Mouse (Mus musculus): ENCODE results near the gene Zfp433. TPM values are rescaled to one million over a fixed set of nuclear protein-coding genes. Genes with fewer than 3 reads are reported as not detected.
"Not testable (repeated sequence)": the region's sequence is repeated elsewhere in the genome, so short reads cannot be mapped to it uniquely, and the experiment has no call there.

The Zfp433 gene
- 16.2 and 16.4 TPM in 2 replicates for polyA plus RNA-seq (2015; fragmentation: Nextera tagmentation; extraction: Ambion mirVana)

DNA sequence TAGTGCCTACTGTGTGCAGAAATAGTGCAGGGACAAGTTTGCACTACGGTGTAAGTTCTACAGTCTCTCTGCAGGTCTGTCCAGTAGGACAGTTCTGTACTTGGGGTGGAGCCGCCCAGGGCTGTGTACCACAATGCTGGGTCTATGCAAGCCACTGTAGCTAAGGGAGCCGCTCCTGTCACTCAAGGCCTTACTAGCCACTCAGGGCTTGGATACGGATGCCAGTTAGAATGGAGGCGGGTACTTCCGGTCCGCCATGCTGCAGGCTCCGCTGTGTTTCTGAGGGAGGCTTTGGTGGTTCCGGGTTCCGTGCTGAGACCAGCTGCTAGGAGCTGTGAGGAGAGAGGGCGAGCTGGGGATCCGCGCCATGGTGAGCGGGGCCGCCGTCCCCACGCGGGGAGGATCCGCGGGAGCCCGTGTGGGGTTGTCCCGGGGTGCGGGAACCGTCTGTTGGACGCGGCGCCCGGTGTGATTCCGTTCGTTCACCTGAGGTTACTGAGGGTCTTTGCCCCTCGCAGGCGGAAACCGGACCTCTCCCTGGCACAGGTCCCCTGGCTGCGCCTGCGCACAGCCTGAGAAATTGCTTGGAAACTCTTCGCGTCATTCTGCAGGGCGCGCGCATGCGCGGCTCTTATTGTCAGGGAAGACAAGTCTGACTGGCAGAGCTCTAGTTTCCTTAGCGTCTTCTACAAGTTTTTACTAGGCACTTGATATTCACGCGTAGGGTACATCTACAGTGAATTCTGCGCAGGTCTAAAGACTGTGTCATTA lies at the start of gene Zfp433:
Zfp433 (plus strand) TSS at position 295 of the 771 bp plus-strand sequence.
- not testable (repeated sequence) for H3K9ac ChIP-seq (replicated peaks); H3K4me1 ChIP-seq; H3K27ac ChIP-seq (replicated peaks); H3K27me3 ChIP-seq (replicated peaks); H3K9me3 ChIP-seq (replicated peaks); H3K4me3 ChIP-seq (replicated peaks); H3K4me2 ChIP-seq; H3K36me3 ChIP-seq
- no CpG with 5 or more reads among the region's 46 CpGs for WGBS
- peak; percentile 100 for ATAC-seq (ENCODE audit: low FRiP score)

- Histone ChIP-seq H3K4me1 (peaks cover 3% of the 10 kb centered on the region; the same call in 1 of the 2 replicates), H3K9ac (replicated peaks) (no peak overlapping the region), H3K4me3 (replicated peaks) (no peak overlapping the region), H3K27me3 (replicated peaks) (no peaks in the 10 kb centered on the region), H3K36me3 (peaks cover 59% of the 10 kb centered on the region), H3K9me3 (replicated peaks) (peaks cover 44% of the 10 kb centered on the region), H3K4me2 (no peak overlapping the region), H3K27ac (replicated peaks) (no peak overlapping the region)
- WGBS: 96% methylated on average over 10 of the region's 10 CpGs
- no peak for ATAC-seq (ENCODE audit: low FRiP score)
These were observed 49.4 kb upstream of the Zfp433 start for GRCm38 (mm10) chr10:81655178-81655577.

DNA sequence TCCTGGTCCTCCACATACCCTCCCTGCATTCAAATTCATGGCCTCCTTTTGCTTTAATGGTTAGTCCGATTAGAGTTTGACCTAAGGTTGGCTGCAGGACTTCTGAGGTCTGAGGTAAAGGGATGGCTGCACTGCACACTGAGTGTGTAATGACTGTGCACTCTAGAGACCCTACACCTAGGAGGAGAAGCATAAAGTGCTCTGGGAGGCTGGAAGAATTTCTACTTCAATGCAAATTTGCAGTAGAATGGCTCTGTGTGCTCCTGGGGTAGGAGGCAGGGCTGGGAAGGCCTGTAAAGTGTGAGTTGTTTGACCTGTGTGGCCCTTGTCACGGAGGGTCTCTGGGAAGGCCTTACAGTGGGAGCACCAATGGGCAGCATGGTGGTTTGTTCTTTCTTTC lies 48.5 kb upstream of the Zfp433 start:
- Histone ChIP-seq H3K27ac (replicated peaks) (no peak overlapping the region), H3K4me3 (replicated peaks) (no peak overlapping the region), H3K9ac (replicated peaks) (no peak overlapping the region), H3K36me3 (peaks cover 62% of the 10 kb centered on the region), H3K27me3 (replicated peaks) (no peaks in the 10 kb centered on the region), H3K4me1 (no peaks in the 10 kb centered on the region), H3K4me2 (no peak overlapping the region), H3K9me3 (replicated peaks) (peaks cover 47% of the 10 kb centered on the region)
- no peak for ATAC-seq (ENCODE audit: low FRiP score)
- 98% methylated on average over 2 of the region's 2 CpGs for WGBS

GRCm38 (mm10) chr10:81687114-81687513 lies 17.5 kb upstream of the Zfp433 start:
- not testable (repeated sequence) for H3K4me2 ChIP-seq; H3K9ac ChIP-seq (replicated peaks); H3K4me3 ChIP-seq (replicated peaks); H3K4me1 ChIP-seq; H3K27me3 ChIP-seq (replicated peaks); H3K27ac ChIP-seq (replicated peaks); H3K9me3 ChIP-seq (replicated peaks); ATAC-seq (ENCODE audit: low FRiP score); H3K36me3 ChIP-seq
- no CpG with 5 or more reads among the region's 18 CpGs for WGBS

DNA sequence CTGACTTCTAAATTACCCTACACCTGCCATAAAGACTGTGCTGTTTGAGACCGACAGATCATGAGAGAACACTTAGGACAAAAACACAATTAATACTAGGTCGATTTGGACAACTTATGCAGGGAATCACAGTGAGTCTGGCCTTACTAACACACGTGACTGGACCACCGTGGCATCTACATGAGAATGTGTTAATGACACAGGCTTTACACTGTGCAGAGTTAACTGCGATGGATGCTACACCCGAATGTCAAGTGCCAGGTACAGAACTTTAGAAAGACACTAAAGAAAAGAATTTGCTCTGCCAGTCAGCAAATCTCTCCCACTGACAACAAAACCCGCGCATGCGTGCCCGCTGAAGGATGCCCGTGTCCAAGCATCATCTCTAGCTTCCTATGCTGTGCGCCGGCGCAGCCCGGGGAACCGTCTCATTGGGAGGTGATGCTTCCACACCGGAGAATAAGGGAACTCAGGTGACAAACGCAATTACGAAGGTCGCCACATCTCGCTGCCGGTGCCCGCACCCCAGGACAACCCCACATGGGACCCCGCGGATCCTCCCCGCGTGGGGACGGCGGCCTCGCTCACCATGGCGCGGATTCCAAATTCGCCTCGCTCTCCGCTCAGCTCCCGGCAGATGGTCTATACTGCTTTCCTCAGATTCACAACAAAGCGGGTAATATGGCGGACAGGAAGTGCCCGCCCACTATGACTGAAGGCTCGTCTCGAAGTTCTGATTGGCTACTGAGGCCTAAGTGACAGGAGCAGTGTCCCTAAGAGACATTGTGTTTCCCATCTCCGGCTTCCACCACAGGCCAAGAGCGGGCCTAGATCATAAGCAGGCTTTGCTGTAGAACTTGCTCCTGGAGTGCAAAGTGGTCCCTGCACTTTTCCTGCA lies 66.1 kb downstream of the Zfp433 start, which contains the start of gene Gm3055:
Gm3055 (minus strand) TSS at position 656 of the 898 bp plus-strand sequence.
- not testable (repeated sequence) for H3K27me3 ChIP-seq (replicated peaks); H3K4me3 ChIP-seq (replicated peaks); H3K27ac ChIP-seq (replicated peaks); H3K9me3 ChIP-seq (replicated peaks); H3K4me2 ChIP-seq; H3K36me3 ChIP-seq; H3K9ac ChIP-seq (replicated peaks); H3K4me1 ChIP-seq
- ATAC-seq (ENCODE audit: low FRiP score): peak; percentile 99
- WGBS: no CpG with 5 or more reads among the region's 43 CpGs

GRCm38 (mm10) chr10:81771404-81771777 lies 66.8 kb downstream of the Zfp433 start:
- not testable (repeated sequence) for H3K4me2 ChIP-seq; H3K27me3 ChIP-seq (replicated peaks); H3K4me1 ChIP-seq; H3K4me3 ChIP-seq (replicated peaks); H3K9ac ChIP-seq (replicated peaks); H3K9me3 ChIP-seq (replicated peaks); H3K36me3 ChIP-seq; H3K27ac ChIP-seq (replicated peaks)
- peak; percentile 40 for ATAC-seq (ENCODE audit: low FRiP score)
- WGBS: no CpG with 5 or more reads among the region's 3 CpGs

Other genes starting within 250 kb of the Zfp433 start
- gene Nfic, start 249.2 kb upstream of the Zfp433 start, polyA plus RNA-seq (2015; fragmentation: Nextera tagmentation; extraction: Ambion mirVana): 35.0 and 35.8 TPM in 2 replicates
- 54.8 and 62.5 TPM in 2 replicates for gene Celf5, start 222.1 kb upstream of the Zfp433 start, polyA plus RNA-seq (2015; fragmentation: Nextera tagmentation; extraction: Ambion mirVana)
- gene Ncln, start 208.4 kb upstream of the Zfp433 start, polyA plus RNA-seq (2015; fragmentation: Nextera tagmentation; extraction: Ambion mirVana): 68.5 and 70.3 TPM in 2 replicates
- 0.69 and 2.1 TPM in 2 replicates for gene S1pr4, start 204.7 kb upstream of the Zfp433 start, polyA plus RNA-seq (2015; fragmentation: Nextera tagmentation; extraction: Ambion mirVana)
- 1.7 and 2.6 TPM in 2 replicates for gene Gna15, start 180.6 kb upstream of the Zfp433 start, polyA plus RNA-seq (2015; fragmentation: Nextera tagmentation; extraction: Ambion mirVana)
- 91.1 and 102 TPM in 2 replicates for gene Gna11, start 159.6 kb upstream of the Zfp433 start, polyA plus RNA-seq (2015; fragmentation: Nextera tagmentation; extraction: Ambion mirVana)
- 771 and 825 TPM in 2 replicates for gene Aes, start 145.3 kb upstream of the Zfp433 start, polyA plus RNA-seq (2015; fragmentation: Nextera tagmentation; extraction: Ambion mirVana)
- 41.8 and 49.9 TPM in 2 replicates for gene Tle2, start 130.3 kb upstream of the Zfp433 start, polyA plus RNA-seq (2015; fragmentation: Nextera tagmentation; extraction: Ambion mirVana)
- 5.7 and 7.3 TPM in 2 replicates for gene Tle6, start 103.8 kb upstream of the Zfp433 start, polyA plus RNA-seq (2015; fragmentation: Nextera tagmentation; extraction: Ambion mirVana)
- gene BC025920, start 98.6 kb upstream of the Zfp433 start, polyA plus RNA-seq (2015; fragmentation: Nextera tagmentation; extraction: Ambion mirVana): 1.3 and 2.3 TPM in 2 replicates
- 45.6 and 51.8 TPM in 2 replicates for gene Sirt6, start 77.0 kb upstream of the Zfp433 start, polyA plus RNA-seq (2015; fragmentation: Nextera tagmentation; extraction: Ambion mirVana)
- gene Ankrd24, start 76.3 kb upstream of the Zfp433 start, polyA plus RNA-seq (2015; fragmentation: Nextera tagmentation; extraction: Ambion mirVana): 19.0 and 24.2 TPM in 2 replicates
- gene Gm10778, start 55.8 kb upstream of the Zfp433 start, polyA plus RNA-seq (2015; fragmentation: Nextera tagmentation; extraction: Ambion mirVana): 6.6 and 6.9 TPM in 2 replicates
- 16.3 and 17.6 TPM in 2 replicates for gene Gm3055, start 66.3 kb downstream of the Zfp433 start, polyA plus RNA-seq (2015; fragmentation: Nextera tagmentation; extraction: Ambion mirVana)
- gene Gm4767, start 107.4 kb downstream of the Zfp433 start, polyA plus RNA-seq (2015; fragmentation: Nextera tagmentation; extraction: Ambion mirVana): 3.8 and 4.1 TPM in 2 replicates
- gene Gm32687, start 159.1 kb downstream of the Zfp433 start, polyA plus RNA-seq (2015; fragmentation: Nextera tagmentation; extraction: Ambion mirVana): 9.7 and 10.3 TPM in 2 replicates
- 5.1 and 6.3 TPM in 2 replicates for gene Zfp781, start 225.7 kb downstream of the Zfp433 start, polyA plus RNA-seq (2015; fragmentation: Nextera tagmentation; extraction: Ambion mirVana)

Measured in neural tube, embryonic 15.5 days (tissue).